Mouse (Mus musculus): ENCODE results near the gene 1500009L16Rik.

DNA sequence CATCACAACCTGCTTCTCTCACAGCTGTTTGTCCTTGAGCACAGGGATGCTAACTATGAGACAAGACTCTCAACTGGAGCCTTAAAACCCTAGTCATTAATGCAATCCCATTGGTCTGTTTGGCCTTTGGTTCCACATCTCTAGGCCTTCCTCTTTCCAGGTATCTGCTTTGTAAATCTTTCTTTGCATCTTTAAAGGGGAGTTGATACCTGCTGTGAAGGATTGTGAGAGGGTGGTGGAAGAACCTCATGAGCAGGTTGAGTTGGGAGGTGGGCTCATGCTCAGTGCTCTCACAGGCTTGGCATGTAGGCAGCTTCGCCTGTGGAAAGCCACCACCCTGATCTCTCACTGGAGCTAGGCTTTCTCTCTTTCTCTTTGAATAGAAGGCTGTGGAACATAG lies 30.4 kb downstream of the 1500009L16Rik start:
- TF ChIP-seq GATA1 (IDR thresholded peaks at IDR 0.05; ENCODE audit: low read length) (no peak), TAL1 (IDR thresholded peaks at IDR 0.05; ENCODE audit: low read length) (no peak)

Data from erythroblast, embryonic 14.5 days (primary cell).